Mouse (Mus musculus) T-cell, adult 2 months (primary cell): ENCODE results near the gene Cpa5.

Experiments used
- DNase-seq: peaks from one replicate; pipeline ENCODE4 v3.0.0; 2022; ENCODE audit warnings: low spot score

Cpa5 gene

GRCm38 (mm10) chr6:30644462-30644861 is 33.7 kb downstream of the Cpa5 start:
- DNase-seq = no peak

- no peak for DNase-seq
Observed at GRCm38 (mm10) chr6:30645379-30645778, 34.6 kb downstream of the Cpa5 start.

DNA sequence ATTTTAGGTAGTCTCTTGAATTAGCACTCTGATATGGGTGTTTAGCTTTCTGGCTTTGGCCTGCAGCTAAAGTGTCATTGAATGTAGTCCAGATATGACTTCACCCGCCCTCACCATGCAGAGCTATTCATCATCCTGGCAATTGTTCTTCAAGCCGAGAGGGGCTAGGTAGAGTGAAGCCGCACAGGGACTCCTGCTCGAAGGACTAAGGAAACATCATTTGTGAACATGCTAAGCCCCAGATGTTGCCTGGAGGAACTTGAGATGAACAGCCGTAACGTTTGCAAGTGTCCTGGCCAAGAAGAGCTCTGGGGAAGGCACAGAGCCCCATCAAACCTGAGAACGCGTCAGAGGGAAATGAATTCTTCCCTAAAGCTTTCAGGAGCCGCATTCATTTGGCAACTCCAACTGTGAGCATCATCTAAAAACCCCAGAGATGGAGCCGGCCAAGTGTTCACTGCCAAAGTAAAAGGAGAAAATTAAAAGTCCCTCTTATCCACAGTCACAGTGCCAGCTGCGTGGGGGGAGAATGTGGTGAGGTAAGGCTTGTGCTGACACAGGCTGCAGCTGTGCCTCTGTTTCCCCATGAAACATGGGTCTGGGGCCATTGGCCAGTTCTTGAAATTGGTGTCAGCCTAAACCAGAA is 39.0 kb downstream of the Cpa5 start:
- no peak for DNase-seq

DNA sequence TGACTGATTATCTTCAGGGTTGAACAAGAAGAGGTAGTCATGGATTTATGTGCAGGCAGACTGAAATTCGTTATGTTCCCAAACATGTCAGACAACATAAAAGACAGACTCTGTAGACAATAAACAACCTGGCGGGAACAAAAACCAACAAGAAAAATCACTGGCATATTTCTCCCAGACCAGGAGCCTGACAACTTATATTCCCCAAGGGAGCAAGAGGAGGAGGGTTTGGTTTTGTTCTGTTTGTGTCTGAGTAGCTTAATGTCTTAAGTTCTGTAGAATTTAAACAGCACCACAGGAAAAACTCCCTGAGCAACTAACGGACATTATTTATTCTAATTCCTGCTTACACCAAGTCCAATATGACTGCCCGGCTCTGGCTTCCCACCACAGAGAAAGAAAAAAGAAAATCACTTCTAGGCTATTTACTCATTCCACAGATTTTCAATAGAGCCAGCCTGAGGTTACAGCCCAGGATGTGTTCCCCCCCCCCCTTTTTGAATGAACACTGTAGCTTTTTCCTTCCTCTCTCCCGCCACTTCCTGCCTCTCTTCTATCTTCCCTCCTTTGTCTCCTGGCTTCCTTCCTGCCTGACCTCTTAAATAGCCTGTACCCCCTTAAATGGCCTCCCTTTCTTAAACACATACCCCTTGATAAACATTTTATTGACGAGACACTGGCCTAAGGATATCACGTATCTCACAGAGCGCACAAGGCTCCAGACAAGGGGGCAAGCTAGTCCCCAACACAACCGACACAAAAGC is 41.8 kb downstream of the Cpa5 start:
- no peak for DNase-seq

GRCm38 (mm10) chr6:30653518-30653917 is 42.7 kb downstream of the Cpa5 start:
- no peak for DNase-seq

- no peak for DNase-seq
Observed at GRCm38 (mm10) chr6:30654402-30654859, 43.6 kb downstream of the Cpa5 start.

DNA sequence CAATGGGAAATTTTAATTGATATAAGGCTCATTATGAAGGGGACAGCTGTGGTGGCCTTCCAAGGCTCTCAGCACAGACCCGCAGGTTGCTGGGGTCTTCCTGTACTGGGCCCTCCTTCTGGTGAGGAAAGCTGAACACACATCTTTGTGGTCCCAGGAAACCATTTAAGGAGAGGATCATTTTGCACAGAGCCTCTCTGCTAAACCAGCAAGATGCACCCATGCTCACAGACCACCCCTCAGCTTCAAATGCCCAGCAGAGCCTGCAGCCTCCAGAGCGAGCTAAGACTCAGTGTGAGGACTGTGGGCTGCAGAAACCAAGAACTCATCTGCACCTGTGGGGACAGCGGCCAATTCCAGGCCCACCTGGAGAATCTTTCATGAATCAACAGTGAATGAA is 44.1 kb downstream of the Cpa5 start:
- DNase-seq = no peak

DNA sequence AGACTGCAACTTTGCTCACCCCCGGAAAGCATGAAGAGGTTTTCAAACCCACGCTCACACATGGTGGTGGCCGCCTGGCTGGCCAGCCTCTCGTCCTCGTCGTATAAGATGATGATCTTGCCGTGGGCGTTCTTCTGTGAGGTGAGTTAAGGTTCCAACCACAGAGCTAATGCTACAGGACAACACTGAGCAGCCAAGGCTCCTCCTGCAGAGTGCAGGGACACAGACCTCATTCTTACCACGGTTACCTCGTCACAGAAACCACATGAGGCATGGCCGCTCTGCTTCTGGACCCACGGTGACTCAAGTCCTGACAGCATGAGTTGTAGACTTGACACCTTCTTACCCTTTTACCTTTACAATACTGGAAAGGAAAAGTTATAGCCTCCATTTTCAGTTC is 46.5 kb downstream of the Cpa5 start:
- no peak for DNase-seq

DNA sequence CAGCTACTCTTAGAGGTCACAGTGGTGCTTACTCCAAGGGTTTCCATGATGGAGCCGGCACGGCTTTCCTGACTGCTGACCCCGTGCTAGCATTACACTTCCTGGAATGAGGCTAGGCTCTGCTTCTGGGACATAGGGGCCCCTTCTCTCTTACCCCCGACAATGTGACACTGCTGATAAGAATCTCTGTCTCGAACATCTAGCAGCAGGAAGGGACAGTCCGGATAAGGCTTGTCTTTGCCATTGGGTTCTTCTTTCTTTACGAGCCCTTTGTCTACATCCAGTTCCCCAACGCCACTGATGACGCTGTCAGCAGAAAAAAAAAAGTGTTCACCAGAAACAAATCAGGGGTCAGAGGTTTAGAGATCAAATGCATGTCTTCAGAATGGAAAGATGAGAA is 47.8 kb downstream of the Cpa5 start:
- no peak for DNase-seq

- DNase-seq = no peak
Observed at GRCm38 (mm10) chr6:30664776-30665175, 54.0 kb downstream of the Cpa5 start.

- no peak for DNase-seq
Observed at GRCm38 (mm10) chr6:30665296-30665695, 54.5 kb downstream of the Cpa5 start.

DNA sequence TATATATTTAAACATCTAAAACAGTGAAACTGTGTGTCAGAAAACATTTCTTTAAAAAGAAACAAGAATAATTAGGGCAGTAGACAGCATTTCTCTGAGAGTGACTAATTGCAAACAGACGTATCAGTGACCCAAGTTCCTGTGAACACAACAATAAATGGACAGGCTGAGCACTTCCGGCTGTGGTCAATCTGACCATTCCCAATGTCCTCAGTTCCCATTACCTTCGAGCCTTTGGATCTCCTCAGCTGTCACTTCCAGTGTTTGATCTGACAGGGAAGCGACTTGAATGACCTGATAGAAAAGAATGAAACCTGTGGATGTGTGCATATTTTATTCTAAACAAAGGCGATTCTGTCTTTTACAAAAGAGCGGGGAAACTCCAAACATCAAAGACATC is 55.2 kb downstream of the Cpa5 start:
- DNase-seq = no peak

DNA sequence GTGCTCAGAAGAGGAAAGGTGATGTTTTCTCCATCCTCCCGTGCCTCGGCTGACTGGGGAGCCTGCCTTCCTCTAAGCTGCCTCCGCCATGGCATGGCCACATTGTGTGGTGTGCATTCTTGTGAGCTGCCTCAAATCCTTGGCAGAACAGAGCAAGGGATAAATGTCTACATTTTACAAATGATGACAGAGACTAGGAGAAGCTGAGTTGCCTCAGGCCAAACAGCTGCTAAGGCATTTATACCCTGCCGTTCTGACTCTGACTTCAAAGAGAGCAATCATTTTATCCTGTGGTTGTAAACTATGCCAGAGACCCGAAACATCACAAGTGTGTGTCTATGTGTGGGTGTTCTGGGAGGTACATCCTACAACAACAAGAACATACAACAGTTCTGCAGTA is 56.8 kb downstream of the Cpa5 start:
- no peak for DNase-seq

DNA sequence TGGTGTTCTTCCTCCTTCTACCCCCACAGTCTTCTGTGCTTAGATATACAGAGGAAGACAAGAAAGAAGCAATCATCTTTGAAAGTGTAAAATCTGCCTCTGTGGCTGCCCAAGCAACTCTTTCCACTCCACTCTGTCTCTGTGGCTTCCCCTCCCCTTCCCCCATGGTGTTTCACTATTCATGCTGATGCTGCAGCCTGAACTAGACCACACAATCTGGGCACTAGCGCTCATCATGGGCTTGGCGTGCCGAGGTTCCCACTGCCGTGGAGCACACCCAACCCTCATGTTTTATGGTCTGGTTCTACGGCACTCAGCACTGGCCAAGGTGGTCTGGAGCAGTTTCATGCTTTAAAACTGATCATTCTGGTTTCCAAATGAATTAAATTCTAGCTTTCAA is 60.9 kb downstream of the Cpa5 start:
- peak; percentile 41 for DNase-seq

DNA sequence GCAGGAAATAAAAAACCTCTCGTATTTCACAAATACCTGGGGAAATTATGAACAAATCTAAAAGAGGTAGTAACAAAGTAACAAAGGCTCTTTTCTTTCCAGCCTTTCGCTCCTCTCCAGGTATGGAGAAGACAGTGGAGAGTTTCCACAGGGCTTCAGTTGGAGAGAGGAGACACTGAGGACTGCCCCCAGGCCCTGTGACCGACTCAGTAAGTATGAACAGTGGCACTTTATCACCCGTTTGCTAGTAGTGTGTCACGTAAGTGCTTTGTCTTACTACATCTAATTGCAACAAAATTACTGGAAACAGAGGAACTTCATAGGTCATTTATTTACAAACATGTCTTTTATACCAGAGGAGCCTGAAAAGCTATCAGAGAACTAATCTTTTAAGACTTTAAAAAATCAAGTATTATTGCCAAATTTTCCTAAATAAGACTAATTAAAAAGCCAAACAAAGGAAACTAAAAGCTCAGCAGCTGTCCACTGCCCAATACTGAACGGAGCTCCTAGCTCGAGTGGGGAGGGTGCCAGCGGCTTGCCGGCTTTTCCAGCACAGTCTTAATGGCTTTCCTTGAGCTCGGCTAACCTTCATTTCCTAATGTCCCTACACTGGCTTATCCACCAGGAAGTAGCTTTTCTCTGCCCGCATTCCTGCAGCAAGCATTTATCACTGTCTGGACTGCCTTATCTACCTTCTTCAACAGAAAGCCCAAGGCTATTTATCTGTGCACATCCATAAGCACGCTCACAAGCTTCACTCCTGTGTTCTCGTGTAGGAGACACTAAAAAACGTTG is 63.2 kb downstream of the Cpa5 start:
- no peak for DNase-seq

DNA sequence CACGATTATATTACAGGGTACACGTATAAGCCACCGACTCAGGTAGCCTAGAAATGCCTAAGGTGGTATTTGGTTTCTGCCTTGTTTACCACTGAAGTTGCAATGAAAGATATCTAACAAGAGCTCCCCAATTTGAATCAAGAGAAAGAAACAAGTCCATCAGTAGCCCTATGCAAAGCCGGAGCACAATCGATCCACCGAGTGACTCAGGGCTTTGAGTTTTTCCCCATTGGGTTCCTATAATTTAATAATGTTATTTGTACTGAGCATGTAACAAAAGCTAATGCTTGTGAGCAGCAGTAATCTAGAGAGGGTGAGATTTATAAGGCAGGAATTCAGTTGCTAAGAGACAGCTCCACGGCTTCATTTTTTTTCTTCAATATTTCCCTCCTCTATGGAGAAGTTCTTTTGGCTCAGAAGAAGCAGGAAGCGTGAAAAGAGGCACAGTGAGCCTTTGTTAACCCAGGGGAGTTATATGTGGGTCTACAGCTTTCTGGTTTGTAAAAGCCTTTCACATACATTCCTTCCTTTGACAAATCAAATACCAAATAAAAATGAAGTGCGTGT is 64.0 kb downstream of the Cpa5 start:
- DNase-seq = no peak

- DNase-seq = no peak
Observed at GRCm38 (mm10) chr6:30675281-30675771, 64.5 kb downstream of the Cpa5 start.

DNA sequence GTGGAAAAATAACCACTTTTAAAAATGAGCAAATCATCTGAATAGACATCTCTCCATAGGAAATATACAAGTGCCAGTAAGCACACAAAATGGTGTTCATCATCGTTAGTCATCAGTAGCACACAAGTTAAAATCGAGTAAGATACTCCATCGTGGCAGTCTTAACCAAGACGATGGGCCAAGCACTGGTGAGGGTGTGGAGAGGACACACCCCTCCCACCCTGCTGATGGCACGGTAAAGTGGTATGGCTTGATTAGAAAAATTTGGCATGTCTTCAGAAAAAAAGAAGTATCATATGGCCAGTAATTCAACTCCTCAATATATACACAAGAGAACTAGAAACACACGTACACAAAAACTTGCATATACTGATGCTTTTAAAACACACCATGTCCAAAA is 65.7 kb downstream of the Cpa5 start:
- no peak for DNase-seq

- no peak for DNase-seq
Observed at GRCm38 (mm10) chr6:30677591-30677990, 66.8 kb downstream of the Cpa5 start.

DNA sequence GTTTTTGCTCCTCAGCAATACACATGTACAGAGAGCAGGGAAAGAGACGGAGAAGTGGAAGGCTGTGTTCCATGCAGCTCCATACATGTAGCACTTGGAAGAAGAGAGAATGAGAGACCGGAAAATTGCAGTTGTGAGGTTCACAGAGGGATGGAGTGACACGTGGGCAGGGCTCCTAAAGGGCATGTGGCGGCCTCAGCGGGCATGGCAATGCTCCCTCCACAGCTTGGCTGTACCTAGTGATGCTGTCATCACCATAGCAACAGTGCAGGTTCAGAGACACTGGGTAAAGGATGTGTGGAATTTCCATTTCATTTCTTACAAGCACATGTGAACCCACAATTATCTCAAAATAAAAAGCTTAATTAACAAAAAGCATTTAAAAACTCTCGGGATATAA is 67.7 kb downstream of the Cpa5 start:
- no peak for DNase-seq

DNA sequence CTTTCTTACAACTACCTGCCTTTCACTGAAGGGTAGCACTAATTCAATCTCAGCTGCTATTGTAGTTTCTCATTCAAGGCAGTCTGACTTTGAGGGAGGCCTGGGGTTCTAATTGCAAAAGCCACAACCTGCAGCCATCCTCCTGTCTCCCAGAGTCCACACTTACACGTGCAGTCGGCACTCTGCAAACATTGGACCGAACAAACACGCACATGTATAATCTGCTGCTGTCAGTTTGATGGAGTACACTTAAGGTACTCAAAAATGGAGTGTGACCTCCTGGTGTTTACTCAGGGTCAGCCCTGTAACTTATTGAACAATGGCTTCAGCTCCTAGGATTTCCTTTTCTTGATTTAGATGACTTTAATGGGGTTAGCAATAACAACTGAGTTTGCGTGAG is 68.8 kb downstream of the Cpa5 start:
- DNase-seq = no peak

- no peak for DNase-seq
Observed at GRCm38 (mm10) chr6:30680442-30680841, 69.6 kb downstream of the Cpa5 start.
